Mouse (Mus musculus) intestine, embryonic 14.5 days (tissue): ENCODE measurements around the gene Grrp1. TPM values are rescaled to one million over a fixed set of nuclear protein-coding genes. Genes with fewer than 3 reads are reported as not detected.
"Not testable (repeated sequence)": the region's sequence is repeated elsewhere in the genome, so short reads cannot be mapped to it uniquely, and the experiment has no call there.

Experiments
- ATAC-seq: fragments of 200-750 bp; cut with Nextera tagmentation; replicated peaks from 2 replicates; pipeline ENCODE4 v1.8.0; 2017; ENCODE audit warnings: low read depth, moderate number of reproducible peaks, moderate TSS enrichment, moderate library complexity; ENCODE audit not compliant: low FRiP score, low TSS enrichment
- DNase-seq: peaks from one replicate; pipeline ENCODE4 v3.0.0-alpha.2; 2018; ENCODE audit warnings: low spot score
- H3K27ac ChIP-seq: fragments of 300-500 bp; sonication (generic); 2 replicates; pipeline ENCODE4 v1.5.1; 2014; ENCODE audit warnings: low read depth, mild to moderate bottlenecking, control low read depth
- H3K27me3 ChIP-seq: fragments of 300-500 bp; sonication (generic); replicated peaks from 2 replicates; pipeline ENCODE4 v1.6.1; 2014; ENCODE audit warnings: low read length, control low read depth; ENCODE audit not compliant: control insufficient read depth, insufficient read depth
- H3K36me3 ChIP-seq: fragments of 300-500 bp; sonication (generic); 2 replicates; pipeline ENCODE4 v1.6.1; 2014; ENCODE audit warnings: low read length, control low read depth; ENCODE audit not compliant: control insufficient read depth, insufficient read depth
- H3K4me1 ChIP-seq: fragments of 300-500 bp; sonication (generic); replicated peaks from 2 replicates; pipeline ENCODE4 v1.6.1; 2014; ENCODE audit warnings: low read length, control low read depth, mixed read lengths; ENCODE audit not compliant: control insufficient read depth, insufficient read depth
- H3K4me2 ChIP-seq: fragments of 300-500 bp; sonication (generic); 2 replicates; pipeline ENCODE4 v1.6.1; 2014; ENCODE audit warnings: low read length
- H3K4me3 ChIP-seq: fragments of 300-500 bp; sonication (generic); 2 replicates; pipeline ENCODE4 v1.5.1; 2014; ENCODE audit warnings: low read depth, low read length, control low read depth, mixed read lengths
- H3K9ac ChIP-seq: fragments of 300-500 bp; sonication (generic); 2 replicates; pipeline ENCODE4 v1.6.1; 2014; ENCODE audit warnings: mild to moderate bottlenecking, low read length
- H3K9me3 ChIP-seq: fragments of 300-500 bp; sonication (generic); 2 replicates; pipeline ENCODE4 v1.6.1; 2016; ENCODE audit warnings: low read length, control low read depth; ENCODE audit not compliant: control insufficient read depth
- WGBS: fragments of 180-500 bp; shearing (Covaris S2); extraction: QIAGEN DNeasy Blood & Tissue Kit; methylation state at CpG from one replicate; pipeline ENCODE4 v1.1.7; 2014; 5-methylcytosine and 5-hydroxymethylcytosine counted together
- polyA plus RNA-seq: library from polyadenylated mRNA; unstranded; fragments of >200 nt; fragmentation: Nextera tagmentation; extraction: Ambion mirVana; gene quantifications from 2 replicates; pipeline ENCODE4 v1.2.1, GENCODE M21; 2014

Grrp1 gene
- 3.8 and 4.5 TPM in 2 replicates for polyA plus RNA-seq

GRCm38 (mm10) chr4:134253722-134254324 lies at the start of gene Grrp1:
Gene Grrp1, minus strand, starts transcription at chr4:134254106.
- peak within 1 kb of the TSS; percentile 40 for H3K4me3 ChIP-seq
- H3K9me3 ChIP-seq: no peaks in the 10 kb centered on the region
- peak within 1 kb of the TSS; percentile 94 for H3K4me2 ChIP-seq
- peaks cover 49% of the 10 kb centered on the region for H3K4me1 ChIP-seq
- ATAC-seq (no peak), DNase-seq (no peak)
- no peaks in the 10 kb centered on the region for H3K36me3 ChIP-seq
- H3K27ac ChIP-seq: 0 out of 2 replicates have a peak within 1 kb of the TSS, but pooled peaks have one; percentile 39
- peaks cover 41% of the 10 kb centered on the region for H3K27me3 ChIP-seq
- H3K9ac ChIP-seq: peak within 1 kb of the TSS; percentile 27
- 2% methylated on average over 13 of the region's 13 CpGs for WGBS

GRCm38 (mm10) chr4:134302084-134302483 lies 48.2 kb upstream of the Grrp1 start:
- H3K4me1 ChIP-seq: peaks cover 4% of the 10 kb centered on the region; the same call in 1 of the 2 replicates
- H3K4me3 ChIP-seq: no peak overlapping the region
- H3K9ac ChIP-seq: no peak overlapping the region
- H3K27ac ChIP-seq: no peak overlapping the region
- H3K4me2 ChIP-seq: no peak overlapping the region
- no peak for DNase-seq
- H3K27me3 ChIP-seq: no peaks in the 10 kb centered on the region
- ATAC-seq: no peak
- 74% methylated on average over 5 of the region's 5 CpGs for WGBS
- no peaks in the 10 kb centered on the region for H3K36me3 ChIP-seq
- H3K9me3 ChIP-seq: no peaks in the 10 kb centered on the region

- Histone ChIP-seq H3K4me1 (no peaks in the 10 kb centered on the region), H3K9ac (no peak overlapping the region), H3K27ac (no peak overlapping the region), H3K9me3 (0 out of 2 replicates have a peak, but pooled peaks cover 3% of the 10 kb centered on the region), H3K4me3 (no peak overlapping the region), H3K27me3 (no peaks in the 10 kb centered on the region), H3K36me3 (no peaks in the 10 kb centered on the region), H3K4me2 (no peak overlapping the region)
- no peak for ATAC-seq
- WGBS: 66% methylated on average over 9 of the region's 9 CpGs
- no peak for DNase-seq
Measured at GRCm38 (mm10) chr4:134300316-134300715, 46.4 kb upstream of the Grrp1 start.

GRCm38 (mm10) chr4:134299498-134299810 lies 45.5 kb upstream of the Grrp1 start:
- H3K9me3 ChIP-seq: 0 out of 2 replicates have a peak, but pooled peaks cover 3% of the 10 kb centered on the region
- H3K9ac ChIP-seq: no peak overlapping the region
- H3K4me3 ChIP-seq: no peak overlapping the region
- no peaks in the 10 kb centered on the region for H3K36me3 ChIP-seq
- no peaks in the 10 kb centered on the region for H3K4me1 ChIP-seq
- ATAC-seq (no peak), DNase-seq (no peak)
- H3K27me3 ChIP-seq: no peaks in the 10 kb centered on the region
- 73% methylated on average over 4 of the region's 4 CpGs for WGBS
- no peak overlapping the region for H3K27ac ChIP-seq
- no peak overlapping the region for H3K4me2 ChIP-seq

- H3K4me3 ChIP-seq: no peak overlapping the region
- no peaks in the 10 kb centered on the region for H3K27me3 ChIP-seq
- no peaks in the 10 kb centered on the region for H3K36me3 ChIP-seq
- H3K4me1 ChIP-seq: no peaks in the 10 kb centered on the region
- H3K9me3 ChIP-seq: 0 out of 2 replicates have a peak, but pooled peaks cover 3% of the 10 kb centered on the region
- no peak for DNase-seq
- no peak overlapping the region for H3K4me2 ChIP-seq
- H3K27ac ChIP-seq: no peak overlapping the region
- H3K9ac ChIP-seq: no peak overlapping the region
- ATAC-seq: no peak
- WGBS: 71% methylated on average over 19 of the region's 19 CpGs
Measured at GRCm38 (mm10) chr4:134298626-134299497, 45.0 kb upstream of the Grrp1 start.

GRCm38 (mm10) chr4:134297369-134297768 lies 43.5 kb upstream of the Grrp1 start:
- no peaks in the 10 kb centered on the region for H3K36me3 ChIP-seq
- no peak overlapping the region for H3K4me3 ChIP-seq
- WGBS: 91% methylated on average over 8 of the region's 8 CpGs
- no peaks in the 10 kb centered on the region for H3K4me1 ChIP-seq
- no peak overlapping the region for H3K27ac ChIP-seq
- ATAC-seq (no peak), DNase-seq (no peak)
- no peak overlapping the region for H3K9ac ChIP-seq
- H3K27me3 ChIP-seq: 0 out of 2 replicates have a peak, but pooled peaks cover 9% of the 10 kb centered on the region
- H3K9me3 ChIP-seq: 0 out of 2 replicates have a peak, but pooled peaks cover 3% of the 10 kb centered on the region
- H3K4me2 ChIP-seq: no peak overlapping the region

GRCm38 (mm10) chr4:134296523-134296922 lies 42.6 kb upstream of the Grrp1 start:
- H3K4me1 ChIP-seq: no peaks in the 10 kb centered on the region
- no peak overlapping the region for H3K4me2 ChIP-seq
- DNase-seq (no peak), ATAC-seq (no peak)
- H3K9me3 ChIP-seq: 0 out of 2 replicates have a peak, but pooled peaks cover 3% of the 10 kb centered on the region
- H3K27me3 ChIP-seq: 0 out of 2 replicates have a peak, but pooled peaks cover 9% of the 10 kb centered on the region
- H3K4me3 ChIP-seq: no peak overlapping the region
- no peaks in the 10 kb centered on the region for H3K36me3 ChIP-seq
- H3K9ac ChIP-seq: no peak overlapping the region
- 88% methylated on average over 4 of the region's 4 CpGs for WGBS
- no peak overlapping the region for H3K27ac ChIP-seq

DNA sequence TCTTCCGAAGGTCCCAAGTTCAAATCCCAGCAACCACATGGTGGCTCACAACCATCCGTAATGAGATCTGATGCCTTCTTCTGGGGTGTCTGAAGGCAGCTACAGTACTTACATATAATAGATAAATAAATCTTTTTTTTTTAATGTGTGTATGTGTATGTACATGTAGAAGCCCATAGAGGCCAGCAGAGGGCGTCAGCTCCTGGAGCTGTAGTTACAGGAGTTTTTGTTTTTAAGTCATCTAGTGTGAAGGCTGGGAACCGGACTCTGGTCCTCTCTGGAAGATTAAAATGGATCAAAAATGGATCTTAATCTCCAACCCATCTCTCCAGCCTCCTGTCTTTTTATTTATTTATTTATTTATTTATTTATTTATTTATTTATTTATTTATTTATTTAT lies 42.2 kb upstream of the Grrp1 start:
- ATAC-seq, H3K36me3 ChIP-seq, DNase-seq, H3K4me1 ChIP-seq, H3K9me3 ChIP-seq, H3K27me3 ChIP-seq, H3K4me3 ChIP-seq, H3K27ac ChIP-seq, H3K9ac ChIP-seq, H3K4me2 ChIP-seq: not testable (repeated sequence)
- WGBS: 86% methylated on average over 4 of the region's 4 CpGs
